Mouse (Mus musculus) heart, embryonic 12.5 days (tissue): ENCODE results near the gene Lekr1. TPM values are rescaled to one million over a fixed set of nuclear protein-coding genes. Genes with fewer than 3 reads are reported as not detected.

ENCODE experiments used
- ATAC-seq: fragments of 200-750 bp; cut with Nextera tagmentation; 2 replicates; pipeline ENCODE4 v1.8.0; 2017; ENCODE audit warnings: moderate TSS enrichment, moderate library complexity; ENCODE audit not compliant: insufficient number of reproducible peaks, low FRiP score
- H3K27ac ChIP-seq: fragments of 300-500 bp; sonication (generic); 2 replicates; pipeline ENCODE4 v1.5.1; 2016; ENCODE audit warnings: mild to moderate bottlenecking, moderate library complexity; ENCODE audit not compliant: poor library complexity, severe bottlenecking
- H3K27me3 ChIP-seq: fragments of 300-500 bp; sonication (generic); replicated peaks from 2 replicates; pipeline ENCODE4 v1.6.1; 2016; ENCODE audit warnings: mild to moderate bottlenecking, moderate library complexity
- H3K36me3 ChIP-seq: fragments of 300-500 bp; sonication (generic); 2 replicates; pipeline ENCODE4 v1.6.1; 2016; ENCODE audit warnings: mild to moderate bottlenecking, moderate library complexity
- H3K4me1 ChIP-seq: fragments of 300-500 bp; sonication (generic); replicated peaks from 2 replicates; pipeline ENCODE4 v1.6.1; 2016; ENCODE audit warnings: mild to moderate bottlenecking
- H3K4me2 ChIP-seq: fragments of 300-500 bp; sonication (generic); 2 replicates; pipeline ENCODE4 v1.6.1; 2016; ENCODE audit warnings: mild to moderate bottlenecking, moderate library complexity
- H3K4me3 ChIP-seq: fragments of 300-500 bp; sonication (generic); 2 replicates; pipeline ENCODE4 v1.5.1; 2016; ENCODE audit warnings: mild to moderate bottlenecking
- H3K9ac ChIP-seq: fragments of 300-500 bp; sonication (generic); 2 replicates; pipeline ENCODE4 v1.6.1; 2016; ENCODE audit warnings: mild to moderate bottlenecking, moderate library complexity
- H3K9me3 ChIP-seq: fragments of 300-500 bp; sonication (generic); replicated peaks from 2 replicates; pipeline ENCODE4 v1.6.1; 2016; ENCODE audit warnings: mild to moderate bottlenecking, moderate library complexity
- WGBS: fragments of 180-500 bp; shearing (Covaris S2); methylation state at CpG from one replicate; pipeline ENCODE4 v1.1.7; 2016; 5-methylcytosine and 5-hydroxymethylcytosine counted together
- microRNA-seq: library from miRNA; unstranded; fragments of <30 nt; microRNA quantifications from one replicate; pipeline ENCODE4, GENCODE M21; 2017
- polyA plus RNA-seq: library from polyadenylated mRNA; unstranded; fragments of >200 nt; fragmentation: Nextera tagmentation; extraction: Ambion mirVana; gene quantifications from 2 replicates; pipeline ENCODE4 v1.2.1, GENCODE M21; 2016

Lekr1 gene
- polyA plus RNA-seq, 1 experiment from 2014 or later = 6.9 TPM

DNA sequence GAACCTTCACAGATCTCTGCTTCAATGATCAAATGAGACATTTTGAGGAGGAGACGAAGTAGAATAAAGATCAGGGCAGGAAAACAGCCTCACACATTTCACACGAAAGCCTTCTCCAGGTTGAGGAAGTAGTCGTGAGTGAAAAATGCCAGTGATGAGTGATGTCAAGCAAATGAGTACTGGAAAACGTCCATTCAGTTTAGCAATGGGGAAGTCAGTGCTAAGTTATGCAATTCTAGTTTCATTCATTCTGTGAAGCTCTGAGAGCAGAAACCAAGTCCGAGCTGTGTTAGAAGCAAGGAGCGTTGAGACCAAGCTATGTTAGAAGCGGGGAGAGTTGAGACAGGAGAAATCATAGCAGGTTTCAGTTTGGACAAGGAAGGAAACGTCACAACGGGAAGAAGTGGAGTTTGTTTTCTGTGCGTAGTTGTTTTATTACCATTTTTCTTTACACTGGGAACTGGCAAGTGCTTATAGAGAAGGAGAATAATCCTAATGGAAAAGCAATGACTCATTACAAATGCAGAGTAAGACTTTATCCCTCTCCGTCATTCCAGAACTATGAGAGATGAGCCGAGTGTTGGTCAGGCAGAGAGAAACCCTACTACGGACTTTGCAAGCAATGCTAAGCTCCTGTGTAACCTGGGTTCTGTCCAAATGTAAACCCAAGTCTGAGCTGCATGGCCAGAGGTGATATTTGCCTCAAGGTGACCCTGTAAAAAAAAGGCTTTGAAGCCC lies 207.2 kb downstream of the Lekr1 start:
- Histone ChIP-seq H3K4me3 (no peak overlapping the region), H3K4me2 (no peak overlapping the region), H3K27me3 (no peaks in the 10 kb centered on the region), H3K9me3 (no peaks in the 10 kb centered on the region), H3K4me1 (peaks cover 38% of the 10 kb centered on the region), H3K36me3 (no peaks in the 10 kb centered on the region), H3K9ac (no peak overlapping the region), H3K27ac (no peak overlapping the region)
- ATAC-seq = no peak
- 64% methylated on average over 13 of the region's 13 CpGs for WGBS

Small RNA genes within 50 kb of the gene (microRNA-seq; reads per million reads assigned to microRNA genes)
- gene Mir8120 = 1.2 reads per million

Other genes with a start within 250 kb of the Lekr1 start
- 29.7 and 36.3 TPM in 2 replicates for gene Tiparp, start 137.8 kb upstream of the Lekr1 start, polyA plus RNA-seq